Mouse (Mus musculus): ENCODE results near the gene 4933400A11Rik. TPM values are rescaled to one million over a fixed set of nuclear protein-coding genes. Genes with fewer than 3 reads are reported as not detected.

The 4933400A11Rik gene
- polyA plus RNA-seq, 1 experiment from 2014 or later = not detected

Other genes starting within 250 kb of the 4933400A11Rik start
- gene Mid1, start 94.4 kb downstream of the 4933400A11Rik start, polyA plus RNA-seq (2015; fragmentation: Nextera tagmentation; extraction: Ambion mirVana) = 4.9 and 7.6 TPM in 2 replicates
- gene Gm21887, start 230.0 kb upstream of the 4933400A11Rik start, polyA plus RNA-seq (2015; fragmentation: Nextera tagmentation; extraction: Ambion mirVana) = 124 and 217 TPM in 2 replicates

Measured in midbrain, embryonic 16.5 days (tissue).